In the genomic region with DNA sequence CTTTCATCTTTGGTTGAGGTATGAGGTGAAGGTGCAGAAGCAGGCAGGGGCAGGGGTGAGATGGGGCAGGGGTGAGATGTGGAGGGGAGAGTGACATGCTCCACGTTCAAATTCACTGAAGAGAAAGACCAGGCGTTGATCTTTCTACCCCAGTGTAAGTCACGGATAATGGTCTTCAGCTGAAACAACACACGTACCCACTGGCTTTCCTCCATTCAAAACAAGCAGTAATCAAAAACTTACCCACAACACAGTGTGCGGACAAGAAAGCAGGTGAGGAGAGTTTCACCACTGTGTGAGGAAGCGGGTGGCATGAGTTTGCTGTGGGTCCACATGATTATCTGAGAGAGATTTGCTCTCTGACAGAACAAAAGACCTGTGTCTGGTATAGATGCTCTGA, we compare ENCODE assay signal across 21 mouse cellular contexts. TPM values are rescaled to one million over a fixed set of nuclear protein-coding genes. Genes with fewer than 3 reads are reported as not detected.
DNase-seq lines count a peak whose midpoint lies in the region; ATAC-seq lines count a peak whose summit lies in the region.
"Had no signal": no experiment of that assay in that cellular context is flagged by ENCODE, and none has a peak within 500 bp of the region (broad histone marks: within the 10 kb centered on the region; RNA-seq: fewer than 3 reads in every experiment).

No protein-coding gene starts in this region.

- no peaks in the 10 kb centered on the region for H3K9me3 ChIP-seq in neural tube, embryonic 15.5 days (replicated peaks)
- 0 out of 2 replicates have a peak, but pooled peaks cover 2% of the 10 kb centered on the region for H3K9me3 ChIP-seq in embryonic facial prominence, embryonic 11.5 days (replicated peaks; ENCODE audit: control insufficient read depth, low read length)
- H3K9me3 ChIP-seq in midbrain, embryonic 16.5 days (replicated peaks; ENCODE audit: control insufficient read depth, low read length, poor library complexity, severe bottlenecking) = 0 out of 2 replicates have a peak, but pooled peaks cover 4% of the 10 kb centered on the region
- H3K9me3 ChIP-seq: forebrain, embryonic 15.5 days; heart, embryonic 15.5 days; hindbrain, embryonic 15.5 days had no signal

- H3K4me2 ChIP-seq in neural tube, embryonic 15.5 days = no peak overlapping the region
- no peak overlapping the region for H3K4me2 ChIP-seq in embryonic facial prominence, embryonic 11.5 days (ENCODE audit: low read depth, low read length)
- H3K4me2 ChIP-seq in midbrain, embryonic 16.5 days (ENCODE audit: low read length) = no peak overlapping the region
- H3K4me2 ChIP-seq: forebrain, embryonic 15.5 days; heart, embryonic 11.5 days; heart, embryonic 15.5 days; hindbrain, embryonic 15.5 days had no signal

- H3K4me1 ChIP-seq in neural tube, embryonic 15.5 days = peaks cover 10% of the 10 kb centered on the region; the same call in 1 of the 2 replicates
- H3K4me1 ChIP-seq in embryonic facial prominence, embryonic 11.5 days (ENCODE audit: control insufficient read depth, insufficient read depth, low read length) = peaks cover 2% of the 10 kb centered on the region; the same call in 1 of the 2 replicates
- H3K4me1 ChIP-seq in midbrain, embryonic 16.5 days (ENCODE audit: control insufficient read depth, insufficient read depth, low read length) = no peaks in the 10 kb centered on the region
- H3K4me1 ChIP-seq: heart, embryonic 15.5 days; hindbrain, embryonic 15.5 days had no signal

- no peak overlapping the region for H3K27ac ChIP-seq in neural tube, embryonic 15.5 days (replicated peaks)
- H3K27ac ChIP-seq in embryonic facial prominence, embryonic 11.5 days (replicated peaks; ENCODE audit: low read depth, low read length) = no peak overlapping the region
- no peak overlapping the region for H3K27ac ChIP-seq in midbrain, embryonic 16.5 days (ENCODE audit: low read length)
- H3K27ac ChIP-seq: forebrain, embryonic 15.5 days; heart, adult 2 months; heart, embryonic 15.5 days; hindbrain, embryonic 15.5 days had no signal

- ATAC-seq in neural tube, embryonic 15.5 days (ENCODE audit: low FRiP score) = no peak
- ATAC-seq in embryonic facial prominence, embryonic 11.5 days (replicated peaks; ENCODE audit: insufficient number of reproducible peaks, low FRiP score, low TSS enrichment, low read depth) = peak; percentile 72; the same call in 1 of the 2 replicates
- no peak for ATAC-seq in midbrain, embryonic 16.5 days
- no peak for ATAC-seq in megakaryocyte, adult 5-6 weeks (ENCODE audit: poor library complexity, severe bottlenecking)
- ATAC-seq: forebrain, embryonic 15.5 days; inflammation-experienced regulatory T-cells, adult 6 months; intestine, postnatal 0 days had no signal

- WGBS in neural tube, embryonic 15.5 days = 79% methylated on average over 6 of the region's 6 CpGs
- WGBS in embryonic facial prominence, embryonic 11.5 days = 22% methylated on average over 6 of the region's 6 CpGs
- 79% methylated on average over 6 of the region's 6 CpGs for WGBS in midbrain, embryonic 16.5 days

- peak; percentile 27 for DNase-seq in heart, adult 11 months
- DNase-seq in heart, postnatal 4 days = no peak
- peak; percentile 35 for DNase-seq in neural tube, embryonic 10.5 days (ENCODE audit: extremely low spot score, low spot score)
- DNase-seq in embryonic facial prominence, embryonic 11.5 days (ENCODE audit: low spot score) = peak; percentile 84
- DNase-seq: adrenal gland, postnatal 14 days; cerebellum, adult 11-12 months; cerebellum, adult 9-10 months; cerebellum, postnatal 25 days; gastrocnemius, postnatal 10 days; heart, adult 2 months; heart, postnatal 14 days; kidney, adult 8-10 months had no signal

- no peak overlapping the region for H3K9ac ChIP-seq in neural tube, embryonic 15.5 days (replicated peaks)
- no peak overlapping the region for H3K9ac ChIP-seq in embryonic facial prominence, embryonic 11.5 days (replicated peaks; ENCODE audit: low read length)
- no peak overlapping the region for H3K9ac ChIP-seq in midbrain, embryonic 16.5 days (ENCODE audit: low read depth, low read length)
- H3K9ac ChIP-seq: forebrain, embryonic 15.5 days; heart, embryonic 15.5 days; hindbrain, embryonic 15.5 days had no signal

- H3K27me3 ChIP-seq in neural tube, embryonic 15.5 days (replicated peaks) = no peaks in the 10 kb centered on the region
- H3K27me3 ChIP-seq in embryonic facial prominence, embryonic 11.5 days (ENCODE audit: control insufficient read depth, insufficient read depth, low read length) = no peaks in the 10 kb centered on the region
- H3K27me3 ChIP-seq in midbrain, embryonic 16.5 days (ENCODE audit: control insufficient read depth, insufficient read depth, low read depth, low read length) = no peaks in the 10 kb centered on the region
- H3K27me3 ChIP-seq: forebrain, embryonic 15.5 days; heart, embryonic 15.5 days; hindbrain, embryonic 15.5 days had no signal

- H3K4me3 ChIP-seq in neural tube, embryonic 15.5 days (replicated peaks) = no peak overlapping the region
- H3K4me3 ChIP-seq in embryonic facial prominence, embryonic 11.5 days (ENCODE audit: low read depth, low read length) = no peak overlapping the region
- H3K4me3 ChIP-seq in midbrain, embryonic 16.5 days (ENCODE audit: low read depth, low read length) = no peak overlapping the region
- H3K4me3 ChIP-seq: forebrain, embryonic 15.5 days; heart, adult 2 months; heart, embryonic 15.5 days; hindbrain, embryonic 15.5 days had no signal

- H3K36me3 ChIP-seq in neural tube, embryonic 15.5 days = peaks cover 51% of the 10 kb centered on the region
- no peaks in the 10 kb centered on the region for H3K36me3 ChIP-seq in embryonic facial prominence, embryonic 11.5 days (replicated peaks; ENCODE audit: control insufficient read depth, insufficient read depth, low read depth, low read length)
- peaks cover 18% of the 10 kb centered on the region for H3K36me3 ChIP-seq in midbrain, embryonic 16.5 days (ENCODE audit: control insufficient read depth, insufficient read depth, low read length)

RNA-seq across cellular contexts. Expression of gene Slc25a12, which starts 53.5 kb away (rescaled TPM):
- total RNA-seq in heart, postnatal 4 days (2021) = 100 to 1,000 TPM; 175 to 176 TPM
- polyA plus RNA-seq in neural tube, embryonic 15.5 days (2015; fragmentation: Nextera tagmentation; extraction: Ambion mirVana) = 109 and 119 TPM in 2 replicates
- 40.4 and 43.9 TPM in 2 replicates for polyA plus RNA-seq in embryonic facial prominence, embryonic 11.5 days (2014; fragmentation: Nextera tagmentation; extraction: Ambion mirVana)
- 114 and 117 TPM in 2 replicates for polyA plus RNA-seq in midbrain, embryonic 16.5 days (2015; fragmentation: Nextera tagmentation; extraction: Ambion mirVana)
- 39.7 and 45.8 TPM in 2 replicates for total RNA-seq in megakaryocyte, adult 5-6 weeks (2015)
- total RNA-seq in megakaryocyte, adult 5-6 weeks (2017) = 36.8 and 44.4 TPM in 2 replicates
